Mouse (Mus musculus): ENCODE results near the gene Abcd3.
A peak's percentile ranks its signal among the peaks of the same experiment; 100 is the strongest.

The Abcd3 gene

DNA sequence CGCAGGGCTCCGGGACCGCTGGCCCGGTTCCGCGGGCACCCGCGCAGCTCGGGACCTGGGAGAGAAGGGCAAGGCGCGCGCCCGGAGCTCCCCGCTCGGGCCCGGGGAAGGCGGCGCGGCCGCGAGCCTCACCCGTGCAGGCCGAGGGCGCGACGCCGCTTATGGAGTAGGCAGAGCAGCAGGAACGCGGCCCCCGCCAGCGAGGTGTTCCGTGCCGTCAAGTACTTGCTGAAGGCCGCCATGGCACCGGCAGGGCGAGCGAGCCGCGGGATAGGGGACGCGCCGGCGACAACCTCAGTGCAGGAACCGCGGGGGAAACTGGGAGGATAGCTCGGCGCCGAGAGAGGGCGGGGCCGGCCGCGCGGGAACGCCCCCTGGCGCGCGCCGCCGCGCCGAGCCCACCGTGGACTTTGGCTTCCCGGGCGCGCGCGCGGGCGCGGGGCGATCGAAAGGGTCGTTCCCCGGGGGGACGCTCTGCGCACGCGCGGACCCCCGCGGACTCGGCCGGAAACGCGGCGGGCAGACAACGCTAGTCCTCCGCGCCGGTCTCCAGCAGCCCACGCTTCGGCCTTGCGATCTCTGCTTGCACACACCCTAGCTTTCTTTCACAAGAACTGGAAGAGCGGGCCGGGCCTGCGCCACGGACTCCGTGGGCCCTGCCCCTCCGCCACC, at the start of gene Abcd3:
TSS of gene Abcd3 (minus strand) at position 426 of the 672 bp plus-strand sequence.
- peak; percentile 94 for DNase-seq (ENCODE audit: low read depth, low spot score)

DNA sequence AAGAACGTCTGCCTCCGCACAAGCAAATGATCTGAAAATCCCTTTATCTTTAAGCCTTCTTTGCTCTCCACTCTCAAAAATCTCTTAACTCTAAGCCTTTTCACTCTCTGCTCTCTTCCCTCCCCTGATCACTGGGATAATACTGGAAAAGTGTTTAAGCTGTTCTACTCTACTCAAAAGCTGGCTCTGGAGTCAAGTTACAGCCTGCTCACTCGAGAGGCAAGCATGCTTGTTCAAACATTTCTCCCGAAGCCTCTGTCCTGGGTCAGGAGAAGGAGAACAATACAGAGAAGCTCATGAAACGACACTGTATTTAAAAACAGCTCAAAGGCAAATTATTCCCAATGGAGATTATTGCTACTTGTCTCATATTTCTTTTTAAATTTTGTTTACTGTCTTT, 44.0 kb upstream of the Abcd3 start:
- no peak for DNase-seq (ENCODE audit: low read depth, low spot score)

DNA sequence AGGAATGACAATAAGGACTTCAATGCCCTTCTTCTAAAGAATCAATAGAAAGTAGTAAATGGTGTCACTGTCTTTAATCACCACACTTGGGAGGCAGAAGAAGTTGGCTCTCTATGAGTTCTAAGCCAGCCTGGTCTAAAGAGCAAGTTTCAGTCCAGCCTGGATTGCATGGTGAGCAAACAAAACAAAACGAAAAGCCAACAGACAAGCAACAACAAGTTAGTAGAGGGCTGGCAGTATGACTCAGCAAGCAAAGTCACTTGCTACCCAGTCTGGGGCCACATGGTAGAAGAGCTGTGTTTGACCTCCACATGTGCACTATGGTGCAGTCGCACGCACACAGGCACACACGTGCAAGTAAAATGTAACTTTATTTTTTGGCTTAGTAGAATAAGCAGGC, 41.0 kb upstream of the Abcd3 start:
- DNase-seq (ENCODE audit: low read depth, low spot score) = no peak

DNA sequence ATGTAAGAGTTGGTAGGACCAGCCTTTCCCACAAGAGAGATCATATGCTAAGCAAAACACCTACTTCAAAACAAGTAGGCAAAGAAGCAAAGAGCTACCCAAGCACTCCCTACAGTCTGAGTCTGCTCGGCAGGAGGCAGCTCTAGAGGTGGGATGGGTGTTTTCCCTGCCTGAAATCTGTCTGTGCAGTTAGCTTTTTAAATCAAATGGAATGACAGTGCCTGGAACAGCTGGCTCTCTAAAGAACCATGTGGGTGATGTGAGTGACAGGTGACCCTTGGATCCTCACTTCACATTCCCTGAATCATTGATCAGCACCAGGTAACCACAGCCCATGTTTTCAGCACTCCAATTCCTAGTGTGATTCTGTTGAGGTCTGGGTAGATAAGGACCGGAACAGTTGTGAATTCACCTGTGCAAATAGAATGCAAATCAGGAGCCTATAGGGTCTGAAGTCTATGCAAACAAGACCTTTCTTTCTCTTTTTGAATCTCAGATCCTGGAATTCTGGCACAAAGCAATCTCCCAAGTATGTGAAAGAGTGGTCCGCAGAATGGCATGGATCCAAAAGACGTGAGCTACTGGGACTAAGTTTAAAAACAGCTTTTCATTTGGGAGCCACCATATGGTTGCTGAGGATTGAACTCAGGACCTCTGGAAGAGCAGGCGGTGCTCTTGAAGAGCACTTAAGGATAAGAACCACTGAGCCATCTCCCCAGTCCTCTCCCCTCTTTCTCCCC, 38.8 kb upstream of the Abcd3 start:
- DNase-seq (ENCODE audit: low read depth, low spot score) = no peak

DNA sequence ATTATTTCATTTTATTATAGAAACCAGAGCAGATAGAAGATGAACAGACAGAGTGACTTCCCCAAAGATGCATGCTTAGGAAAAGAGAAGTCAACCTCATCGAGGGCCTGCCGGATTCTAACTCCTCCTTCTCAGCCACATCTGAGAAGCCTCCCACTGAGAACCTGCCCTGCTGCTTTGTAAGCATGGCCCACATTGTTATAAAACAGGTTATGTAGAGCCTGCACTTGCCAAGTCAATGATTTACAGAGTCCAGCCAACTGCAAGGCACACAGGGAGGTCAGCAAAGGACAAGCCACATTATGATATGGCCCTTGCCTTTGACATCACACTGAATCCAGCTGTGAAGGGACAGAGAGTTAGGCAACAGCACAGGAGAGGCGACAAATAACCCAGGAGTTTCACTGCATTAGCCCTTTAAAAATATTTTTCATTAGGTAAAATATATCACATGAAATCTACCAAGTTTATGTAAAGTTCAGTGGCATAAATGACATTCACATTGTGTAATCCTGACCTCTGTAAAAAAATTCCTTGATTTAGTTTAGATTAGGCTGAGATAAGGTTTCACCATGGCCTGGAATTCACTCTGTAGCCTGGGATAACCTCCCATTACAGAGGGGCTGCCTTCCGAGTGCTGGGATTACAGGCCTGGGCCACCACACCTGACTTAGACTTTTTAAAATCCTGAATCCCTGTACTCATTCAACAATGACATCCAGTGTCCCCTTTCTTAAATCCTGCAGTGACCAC, 37.1 kb upstream of the Abcd3 start:
- no peak for DNase-seq (ENCODE audit: low read depth, low spot score)

DNA sequence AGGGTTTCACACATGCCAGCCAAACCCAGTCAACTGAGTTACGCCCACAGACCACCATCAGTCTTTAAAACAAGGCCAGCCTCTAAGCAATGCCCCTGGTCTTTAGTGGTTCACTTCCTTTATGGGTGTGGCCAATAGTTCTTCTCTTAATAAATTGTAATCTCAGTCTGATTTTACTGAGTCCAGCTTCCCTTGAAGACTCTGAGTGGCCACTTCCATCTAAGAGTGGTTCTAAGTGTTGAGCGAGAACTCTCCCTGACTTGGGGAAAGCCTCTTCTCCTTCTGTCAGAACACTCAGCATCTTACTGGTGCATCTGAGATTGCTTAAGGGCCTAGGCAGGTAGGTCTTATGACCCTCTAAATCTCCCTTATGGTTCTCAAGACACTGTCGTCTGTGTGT, 35.9 kb upstream of the Abcd3 start:
- no peak for DNase-seq (ENCODE audit: low read depth, low spot score)

DNA sequence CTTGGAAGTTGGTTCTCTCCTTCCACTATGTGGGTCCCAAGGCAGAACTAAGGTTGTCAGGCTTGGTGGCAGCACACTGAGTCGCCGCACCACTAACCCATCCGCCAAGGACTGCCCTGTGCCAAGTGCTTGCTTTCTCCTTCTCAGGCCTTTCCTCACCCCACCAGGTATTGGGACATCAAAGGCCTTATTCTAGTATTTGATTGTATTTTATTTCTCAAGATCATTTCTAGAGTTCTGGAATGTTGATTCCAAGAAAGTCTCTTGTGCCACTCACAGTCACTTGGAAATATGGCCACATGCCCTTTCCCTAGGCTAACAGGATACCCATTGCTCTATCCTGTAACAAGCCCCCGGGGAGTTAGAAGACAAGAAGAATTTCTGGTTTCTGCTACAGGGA, 35.3 kb upstream of the Abcd3 start:
- no peak for DNase-seq (ENCODE audit: low read depth, low spot score)

DNA sequence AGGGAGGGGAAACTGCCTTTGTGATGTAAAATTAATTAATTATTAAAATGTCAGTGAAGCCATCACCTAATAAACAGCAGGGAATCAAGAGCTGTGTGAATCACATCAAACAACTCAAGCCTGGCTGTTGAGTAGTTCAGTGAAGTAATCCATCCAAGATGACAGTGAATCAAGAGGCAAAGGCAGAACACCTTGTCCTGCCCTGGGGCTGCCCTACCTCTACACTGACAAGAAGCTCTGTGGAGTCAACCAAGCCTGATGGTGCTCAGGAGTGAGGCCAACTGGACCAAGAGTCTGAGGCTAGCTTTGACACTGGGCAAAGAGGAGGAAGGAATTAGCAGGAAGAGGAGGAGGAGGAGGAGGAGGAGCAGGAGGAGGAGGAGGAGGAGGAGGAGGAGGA, 32.2 kb upstream of the Abcd3 start:
- DNase-seq (ENCODE audit: low read depth, low spot score) = no peak

DNA sequence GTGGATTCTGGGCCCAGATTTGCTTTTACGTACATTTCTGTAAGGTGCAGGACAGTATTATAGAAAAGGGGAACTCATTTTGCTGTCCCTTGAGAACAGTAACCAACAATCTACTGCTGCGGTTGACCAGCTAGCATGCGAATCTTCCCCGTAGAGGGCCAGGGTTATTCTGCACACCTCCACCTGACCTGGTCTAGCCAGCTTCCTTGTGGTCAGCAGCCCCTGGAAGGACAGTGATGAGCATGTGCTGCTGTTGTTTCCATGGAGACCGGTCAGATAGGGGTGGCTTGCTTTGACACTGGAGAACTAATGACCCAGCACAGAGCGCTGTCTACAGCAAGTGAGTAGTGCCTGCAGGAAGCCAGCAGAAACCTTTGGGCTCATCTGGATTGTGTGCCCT, 29.6 kb upstream of the Abcd3 start:
- no peak for DNase-seq (ENCODE audit: low read depth, low spot score)

DNA sequence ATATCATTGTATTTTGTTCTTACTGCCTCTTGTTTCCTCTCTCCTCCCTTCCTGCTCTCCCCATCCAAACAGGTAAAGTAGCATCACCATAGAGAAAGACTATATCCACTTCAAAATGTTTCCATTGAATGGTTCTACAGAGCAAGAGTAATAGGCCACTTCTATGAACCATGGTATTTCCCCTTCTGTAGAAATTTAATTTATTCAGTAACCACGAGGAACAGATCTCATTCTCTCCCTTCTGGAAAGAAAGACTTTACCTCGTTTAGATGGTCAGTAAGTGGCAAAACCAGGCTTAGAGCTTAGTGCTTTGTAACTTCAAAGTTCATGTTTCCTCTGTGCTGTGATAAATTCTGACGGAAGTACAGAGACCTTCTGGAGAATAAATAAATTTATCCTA, 28.9 kb upstream of the Abcd3 start:
- DNase-seq (ENCODE audit: low read depth, low spot score) = no peak

DNA sequence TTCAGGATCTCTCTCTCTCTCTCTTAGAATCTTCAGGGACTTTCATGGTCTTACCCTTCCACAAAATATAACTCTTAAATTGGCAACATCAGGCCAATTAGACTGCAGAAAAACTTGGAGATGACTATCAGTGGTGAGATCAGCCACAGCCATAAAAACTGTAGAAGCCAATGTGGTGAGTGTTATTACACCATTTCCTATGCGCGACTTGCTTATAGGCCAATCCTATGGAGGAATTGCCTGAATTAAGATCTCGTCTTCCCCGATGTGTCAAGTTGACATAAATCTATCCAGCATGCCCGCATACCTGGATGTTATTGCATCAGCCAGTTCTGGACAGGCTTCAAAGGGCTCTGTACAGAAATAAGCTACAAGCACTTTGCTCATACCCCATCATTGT, 28.2 kb upstream of the Abcd3 start:
- DNase-seq (ENCODE audit: low read depth, low spot score) = no peak

DNA sequence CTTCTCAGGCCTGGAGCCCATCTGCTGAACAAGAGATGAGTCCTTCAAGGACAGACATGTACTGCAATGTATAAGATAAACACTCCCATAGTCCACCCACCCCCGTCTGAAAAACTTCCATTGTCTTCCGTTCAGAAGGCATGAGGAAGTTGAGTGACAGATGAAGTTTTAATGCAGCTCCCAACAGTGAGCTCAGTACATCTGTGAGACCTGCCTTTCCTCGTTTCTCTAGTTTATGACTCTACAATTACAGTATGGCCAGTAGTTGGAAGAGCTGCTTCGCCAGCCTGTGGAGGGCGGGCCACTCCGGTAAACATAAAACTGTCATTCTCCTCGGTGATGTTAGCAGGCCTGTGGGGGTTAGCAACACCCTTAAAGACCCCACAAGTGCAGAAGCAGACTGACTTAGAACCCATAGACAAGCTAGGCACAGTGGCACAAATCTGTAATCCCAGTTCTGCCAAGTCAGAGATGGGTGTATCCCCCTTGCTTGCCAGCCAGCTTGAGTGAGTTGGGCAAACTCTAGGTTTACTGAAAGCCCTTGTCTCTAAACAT, 27.3 kb upstream of the Abcd3 start:
- DNase-seq (ENCODE audit: low read depth, low spot score) = no peak

DNA sequence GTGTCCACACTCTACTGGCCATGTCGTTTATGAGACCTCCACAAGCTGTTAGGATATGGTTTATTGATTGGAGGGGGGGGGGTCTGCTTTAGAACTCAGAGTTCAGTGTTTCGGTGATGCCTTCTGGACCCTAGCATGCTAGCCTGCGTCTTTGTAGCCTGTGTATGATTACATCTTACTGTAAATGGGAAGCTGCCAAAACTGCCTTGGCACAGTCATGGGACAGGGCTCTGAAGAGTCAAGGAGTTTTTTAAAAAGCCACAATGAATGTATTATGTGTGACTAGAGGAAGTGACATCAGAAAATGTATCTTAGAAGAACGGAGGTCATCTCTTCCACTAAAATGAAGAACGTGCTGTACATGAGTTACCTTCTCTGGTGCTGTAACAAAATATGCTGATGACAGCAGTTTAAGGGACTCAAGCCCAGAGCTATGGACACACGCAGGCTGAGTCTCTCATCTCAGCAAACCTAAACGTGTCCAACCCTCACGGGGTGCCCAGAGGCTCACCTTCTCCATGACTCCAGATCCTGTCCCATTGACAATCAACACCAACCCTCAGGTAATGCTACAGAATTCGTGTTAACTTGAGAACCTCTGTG, 26.4 kb upstream of the Abcd3 start:
- no peak for DNase-seq (ENCODE audit: low read depth, low spot score)

DNA sequence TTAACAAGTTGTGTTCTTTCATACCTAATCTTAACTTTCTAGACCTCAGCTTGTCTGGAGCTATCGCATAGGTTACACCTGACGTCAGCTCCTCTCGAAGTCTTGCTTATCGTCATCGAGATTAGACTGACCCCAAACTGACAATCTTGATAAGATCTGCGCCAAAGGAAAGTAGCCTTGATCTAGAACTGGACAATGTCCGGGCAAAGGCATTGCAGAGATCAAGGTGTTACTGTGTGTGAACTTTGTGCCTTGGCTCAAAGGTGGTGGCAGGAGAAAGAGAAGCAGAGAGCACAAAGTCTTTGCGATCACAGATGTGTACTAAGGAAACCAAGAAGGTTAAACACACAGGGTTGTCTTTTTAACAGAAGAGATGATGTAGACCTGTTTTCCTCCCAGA, 25.2 kb upstream of the Abcd3 start:
- DNase-seq (ENCODE audit: low read depth, low spot score) = no peak

DNA sequence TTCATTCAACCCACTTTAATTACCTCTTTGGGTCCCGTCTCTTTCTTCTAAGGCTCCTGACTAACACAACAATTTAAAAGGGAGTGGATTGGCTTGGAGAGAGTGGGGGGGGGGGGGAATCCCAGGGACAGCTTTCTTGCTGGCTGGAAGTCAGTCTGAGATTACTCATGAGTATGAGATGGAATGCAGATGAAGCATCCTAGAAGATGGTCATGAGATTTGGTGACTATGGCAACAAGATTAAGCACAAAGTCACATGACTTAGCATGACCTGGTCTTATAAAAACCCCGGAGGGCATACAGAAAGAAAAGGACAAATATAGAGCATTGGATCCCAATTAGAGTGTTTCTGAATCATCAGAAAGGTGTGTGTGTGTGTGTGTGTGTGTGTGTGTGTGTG, 19.6 kb upstream of the Abcd3 start:
- no peak for DNase-seq (ENCODE audit: low read depth, low spot score)

DNA sequence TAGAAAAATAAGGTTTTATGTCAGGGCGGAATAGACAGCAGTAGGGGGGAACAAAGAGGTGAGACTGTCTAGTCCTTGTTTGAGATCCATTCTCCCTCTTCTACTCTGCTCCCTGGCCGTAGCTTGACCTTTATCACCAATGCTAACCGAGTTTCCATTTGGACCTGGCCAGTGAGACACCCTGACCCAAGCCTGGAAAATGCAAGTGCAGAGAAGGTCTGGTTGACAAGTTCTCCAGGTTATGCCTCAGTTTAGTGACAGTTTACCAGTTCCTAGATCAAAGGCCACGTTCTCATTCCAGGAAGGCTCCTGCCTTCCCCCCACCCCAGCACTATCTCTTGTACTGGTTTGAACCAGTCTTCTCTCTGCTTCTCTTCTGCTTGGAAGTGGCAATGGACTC, 19.1 kb upstream of the Abcd3 start:
- no peak for DNase-seq (ENCODE audit: low read depth, low spot score)

DNA sequence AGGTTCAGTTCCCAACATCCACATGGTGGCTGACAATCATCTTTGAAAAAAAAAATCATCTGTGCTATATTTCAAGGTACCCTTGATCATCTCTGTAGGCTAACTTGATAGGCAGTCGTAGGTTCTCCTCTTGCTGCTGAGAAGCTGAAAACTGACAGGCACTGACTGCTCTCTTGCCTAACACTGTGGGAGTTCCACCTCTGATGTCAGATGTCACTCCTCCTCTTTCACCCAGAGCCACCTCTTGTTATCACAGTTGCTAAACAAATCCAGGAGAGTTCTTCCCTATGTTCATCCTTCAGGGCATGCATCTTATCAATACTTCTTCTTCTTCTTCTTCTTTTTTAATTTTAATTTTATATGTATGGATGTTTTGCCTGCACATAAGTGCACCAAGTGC, 10.0 kb upstream of the Abcd3 start:
- DNase-seq (ENCODE audit: low read depth, low spot score) = no peak

DNA sequence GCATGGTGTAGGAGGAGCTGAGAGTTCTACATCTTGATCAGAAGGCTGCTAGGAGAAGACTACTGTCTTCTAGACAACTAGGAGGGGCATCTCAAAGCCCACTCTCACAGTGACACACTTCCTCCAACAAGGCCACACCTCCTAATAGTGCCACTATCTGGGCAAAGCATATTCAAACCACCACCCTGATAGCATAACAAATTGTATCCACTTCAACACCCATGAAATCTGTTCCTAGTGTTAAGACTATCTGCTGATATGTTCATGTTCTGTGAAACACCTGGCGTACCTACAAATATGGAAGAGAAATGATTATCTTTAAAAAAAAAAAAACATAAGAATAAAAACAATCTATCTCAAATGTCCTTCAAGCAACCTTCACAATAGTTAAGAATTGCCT, 9.2 kb upstream of the Abcd3 start:
- DNase-seq (ENCODE audit: low read depth, low spot score) = no peak

DNA sequence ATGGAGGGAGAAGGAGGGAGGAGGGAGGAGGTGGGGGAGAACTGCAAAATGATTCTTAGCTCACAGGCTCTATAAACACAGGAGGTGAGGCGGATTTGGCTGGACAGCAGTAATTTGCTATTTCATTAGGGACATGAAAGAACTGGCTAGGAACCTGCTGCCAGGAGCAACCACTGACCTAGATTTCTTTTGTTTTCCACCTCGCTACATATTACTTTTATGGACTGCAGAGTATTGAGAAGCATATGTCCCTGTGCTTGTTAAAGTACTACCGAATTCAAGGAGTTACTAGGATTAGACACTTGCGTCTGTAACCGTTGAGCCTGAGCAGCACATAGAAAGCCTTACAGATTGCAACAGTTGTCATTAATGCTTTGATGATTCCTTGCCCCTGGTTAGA, 7.5 kb upstream of the Abcd3 start:
- DNase-seq (ENCODE audit: low read depth, low spot score) = no peak

DNA sequence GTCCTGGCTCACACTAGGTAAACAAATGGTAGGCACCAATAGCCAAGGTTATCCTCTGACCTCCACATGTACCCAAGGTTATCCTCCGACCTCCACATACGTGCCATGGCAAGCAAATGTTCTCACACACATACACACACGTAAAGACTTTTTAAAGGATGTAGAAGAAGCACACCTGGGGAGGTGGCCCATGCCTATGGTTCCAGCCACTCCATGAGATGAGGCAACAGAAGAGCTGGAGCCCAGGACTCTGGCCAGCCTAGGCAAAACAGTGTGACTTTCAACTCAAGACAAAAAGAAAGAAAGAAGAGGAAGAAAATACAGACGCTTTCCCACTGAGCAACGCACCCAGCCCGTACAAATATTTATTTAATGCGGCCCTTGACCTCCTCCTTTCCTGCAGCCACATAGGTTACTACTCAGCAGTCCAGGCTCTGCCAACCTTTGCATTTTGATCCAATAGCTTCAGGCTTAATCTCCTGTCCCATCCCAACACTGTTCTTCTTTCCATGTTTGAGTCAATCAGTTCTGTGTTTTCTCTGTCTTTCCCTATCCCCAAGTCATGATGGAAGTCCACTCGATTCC, 6.5 kb upstream of the Abcd3 start:
- DNase-seq (ENCODE audit: low read depth, low spot score) = no peak

DNA sequence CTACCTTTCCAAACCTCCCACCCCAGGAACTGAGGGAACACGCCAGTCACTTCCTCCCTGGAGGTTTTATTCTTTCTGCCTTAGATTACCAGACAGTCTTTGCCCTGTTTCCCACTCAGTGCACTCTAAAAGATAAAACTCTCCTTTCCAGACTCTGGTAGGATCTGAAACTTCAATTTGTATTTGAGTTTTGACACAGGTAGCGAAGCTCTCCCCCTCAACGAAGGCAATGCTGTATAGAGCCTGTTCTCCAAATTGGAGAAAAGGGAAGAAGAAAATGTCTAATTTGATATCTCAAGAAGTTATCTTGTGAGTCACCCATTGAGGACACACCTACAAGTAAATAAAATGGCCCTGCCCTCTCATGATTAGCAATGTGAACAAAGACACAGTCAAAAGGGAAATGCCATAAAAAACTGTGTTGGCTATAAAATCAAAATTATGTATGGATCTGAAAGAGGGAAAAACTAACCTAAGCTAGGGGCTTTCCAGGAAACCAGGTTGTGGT, 4.6 kb upstream of the Abcd3 start:
- DNase-seq (ENCODE audit: low read depth, low spot score) = no peak

Data from forelimb bud, embryonic 11.5 days (tissue).